Mouse (Mus musculus) telencephalon, adult 2 months (tissue): Measurements from ENCODE around the gene Tcp10c.
"Not testable (repeated sequence)": the region's sequence is repeated elsewhere in the genome, so short reads cannot be mapped to it uniquely, and the experiment has no call there.

Experiments used
- DNase-seq: peaks from one replicate; pipeline ENCODE4 v3.0.0-alpha.2; 2011; ENCODE audit warnings: low read depth, low spot score

Tcp10c gene

GRCm38 (mm10) chr17:13391020-13391419 lies 36.6 kb downstream of the Tcp10c start:
- not testable (repeated sequence) for DNase-seq

DNA sequence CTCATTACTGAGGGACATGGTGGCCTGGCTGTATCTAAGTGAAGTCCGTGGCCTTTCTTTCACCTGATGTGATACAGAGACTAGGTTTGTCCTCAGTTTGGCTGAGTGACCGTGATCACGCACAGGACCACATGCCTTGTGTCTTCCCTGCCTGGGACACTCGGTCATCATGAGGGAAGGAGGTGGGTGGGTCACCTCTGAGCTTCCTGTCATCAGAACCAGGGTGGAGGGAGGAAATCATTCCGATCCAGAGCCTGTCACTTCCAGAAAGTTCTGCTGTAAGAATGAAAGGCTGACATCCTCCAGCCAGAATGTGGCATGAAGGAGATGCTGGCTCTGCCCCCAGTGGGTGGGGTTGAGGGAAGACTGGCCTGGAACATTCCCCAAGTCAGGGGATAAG lies 45.6 kb downstream of the Tcp10c start:
- DNase-seq, result not testable (repeated sequence)

GRCm38 (mm10) chr17:13402118-13402517 lies 47.7 kb downstream of the Tcp10c start:
- DNase-seq, result not testable (repeated sequence)

DNA sequence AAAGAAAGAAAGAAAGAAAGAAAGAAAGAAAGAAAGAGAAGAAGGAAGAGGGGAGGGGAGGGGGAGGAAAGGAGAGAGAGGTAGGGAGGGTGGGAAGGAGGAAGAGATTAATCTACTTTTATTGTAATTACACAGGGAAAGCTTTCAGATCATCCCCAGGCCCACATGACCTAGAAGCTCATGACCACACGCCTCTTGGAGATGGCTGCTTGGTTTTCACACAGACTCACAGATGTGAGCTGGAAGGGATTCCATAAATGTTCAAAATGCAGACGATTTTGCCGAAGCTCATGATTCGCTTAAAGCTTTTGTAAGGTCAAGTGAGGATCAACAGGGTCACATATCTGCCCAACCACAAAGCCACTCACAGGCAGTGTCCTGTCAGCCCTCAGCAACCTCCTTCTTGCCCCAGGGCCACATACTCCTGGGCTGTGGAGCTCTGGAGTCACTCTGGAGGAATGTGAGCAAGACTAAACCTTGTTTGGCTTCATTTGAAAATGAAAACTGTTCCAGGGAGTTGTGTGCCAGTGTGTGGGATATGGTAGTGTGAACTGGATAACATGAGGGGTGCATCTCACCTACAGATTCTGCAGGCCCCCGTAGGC lies 49.3 kb downstream of the Tcp10c start:
- not testable (repeated sequence) for DNase-seq

DNA sequence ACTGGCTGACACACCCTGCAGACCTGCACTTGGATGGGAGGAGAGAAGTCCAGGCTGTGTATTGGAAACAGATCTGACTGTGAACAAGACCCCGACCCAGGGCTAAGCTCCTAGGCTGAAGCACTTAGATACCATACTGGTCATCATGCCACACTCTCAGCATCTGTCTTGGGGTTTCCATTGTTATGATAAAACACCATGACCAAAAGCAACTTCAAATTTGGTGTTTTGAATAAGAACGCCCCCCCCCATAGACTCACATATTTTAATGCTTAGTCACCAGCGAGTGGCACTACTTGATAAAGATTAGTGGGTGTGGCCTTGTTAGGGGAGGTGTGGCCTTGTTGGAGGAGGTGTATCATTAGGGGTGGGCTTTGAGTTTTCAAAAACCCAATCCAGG lies 51.7 kb downstream of the Tcp10c start:
- not testable (repeated sequence) for DNase-seq

DNA sequence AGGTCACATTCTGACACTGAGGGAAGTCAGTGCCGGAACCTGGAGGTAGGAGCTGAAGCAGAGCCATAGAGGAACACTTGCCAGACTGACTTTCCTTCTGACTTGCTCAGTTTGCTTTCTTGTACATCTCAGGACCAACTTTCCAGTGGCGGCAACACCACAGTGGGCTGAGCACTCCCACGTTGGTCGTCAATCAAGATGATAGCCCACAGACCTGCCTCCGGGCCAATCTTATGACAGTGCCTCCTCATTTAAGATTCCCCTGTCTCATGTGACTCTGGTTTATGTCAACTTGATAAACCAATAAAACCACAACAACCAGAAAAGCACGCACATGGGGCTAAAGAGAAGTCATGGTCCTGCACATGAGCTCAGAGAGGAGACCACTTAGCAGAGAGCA lies 52.3 kb downstream of the Tcp10c start:
- DNase-seq, result not testable (repeated sequence)

GRCm38 (mm10) chr17:13407621-13408256 lies 53.4 kb downstream of the Tcp10c start:
- not testable (repeated sequence) for DNase-seq

DNA sequence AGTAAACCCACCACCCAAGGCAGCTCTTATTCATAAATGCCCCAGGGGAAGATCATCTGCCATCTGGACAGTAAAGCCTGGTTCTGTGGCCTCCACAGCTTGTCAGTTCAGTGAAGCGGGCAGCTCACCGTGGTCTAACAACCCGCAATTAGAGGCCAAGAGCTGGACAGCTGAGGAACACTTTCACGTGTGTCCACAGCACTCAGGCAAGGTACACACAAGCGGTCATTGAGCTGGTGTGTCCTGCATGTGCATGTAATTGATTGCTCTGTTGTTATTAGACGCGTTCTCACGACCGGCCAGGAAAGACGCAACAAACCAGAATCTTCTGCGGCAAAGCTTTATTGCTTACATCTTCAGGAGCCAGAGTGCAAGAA lies 53.9 kb downstream of the Tcp10c start:
- not testable (repeated sequence) for DNase-seq

- DNase-seq, result not testable (repeated sequence)
These were observed 66.7 kb downstream of the Tcp10c start for GRCm38 (mm10) chr17:13421022-13421591.

DNA sequence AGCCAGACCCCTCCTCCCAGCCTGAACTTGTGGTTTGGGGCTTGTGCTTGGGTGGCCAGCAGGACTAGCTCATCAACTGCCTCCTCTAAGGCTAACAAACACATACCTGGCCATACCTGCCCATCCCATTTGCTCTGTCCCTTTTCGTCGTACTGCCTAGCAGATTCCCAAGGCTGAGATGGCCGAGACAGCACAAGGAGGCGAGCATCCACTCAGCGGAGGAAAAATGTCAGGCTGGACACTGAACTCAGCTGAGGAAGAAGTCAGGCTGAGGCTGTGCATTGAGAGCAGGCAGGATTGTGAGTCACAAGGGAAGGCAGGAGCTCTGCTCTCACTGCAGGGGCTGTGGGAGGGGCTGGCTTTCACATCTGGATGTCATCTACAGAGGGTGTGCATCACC lies 68.3 kb downstream of the Tcp10c start:
- not testable (repeated sequence) for DNase-seq

DNA sequence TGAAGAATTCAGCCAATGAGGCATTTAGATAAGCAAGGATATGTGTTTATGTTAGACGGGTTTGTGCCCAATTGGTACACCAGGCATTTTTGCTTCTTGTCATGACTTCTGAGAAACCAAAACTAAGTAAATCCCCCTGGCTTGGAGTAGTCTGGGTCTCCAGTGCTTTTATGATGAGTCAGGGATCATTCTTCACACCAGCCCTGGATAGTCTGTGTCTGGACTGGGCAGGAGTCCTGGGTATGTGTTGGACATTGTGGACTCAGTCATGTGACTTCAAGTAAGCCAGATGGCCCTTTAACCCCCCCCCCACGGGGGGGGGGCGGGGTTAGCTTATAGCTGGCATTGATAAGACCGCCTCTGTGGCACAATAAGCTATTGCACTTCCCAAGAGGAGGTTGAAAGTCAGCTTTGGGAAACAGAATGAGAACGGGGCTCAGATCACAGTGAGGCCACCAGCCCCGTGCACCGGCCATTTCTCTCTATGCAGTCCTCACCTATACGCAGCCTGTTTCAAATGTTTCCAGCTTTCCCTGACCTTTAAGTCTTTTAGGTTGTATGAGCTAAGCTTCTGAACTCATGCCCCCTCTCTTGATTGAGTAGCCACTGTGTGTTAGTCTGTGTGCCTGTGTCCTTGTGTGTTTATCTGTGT lies 69.1 kb downstream of the Tcp10c start:
- not testable (repeated sequence) for DNase-seq

GRCm38 (mm10) chr17:13424321-13424720 lies 69.9 kb downstream of the Tcp10c start:
- DNase-seq, result not testable (repeated sequence)

DNA sequence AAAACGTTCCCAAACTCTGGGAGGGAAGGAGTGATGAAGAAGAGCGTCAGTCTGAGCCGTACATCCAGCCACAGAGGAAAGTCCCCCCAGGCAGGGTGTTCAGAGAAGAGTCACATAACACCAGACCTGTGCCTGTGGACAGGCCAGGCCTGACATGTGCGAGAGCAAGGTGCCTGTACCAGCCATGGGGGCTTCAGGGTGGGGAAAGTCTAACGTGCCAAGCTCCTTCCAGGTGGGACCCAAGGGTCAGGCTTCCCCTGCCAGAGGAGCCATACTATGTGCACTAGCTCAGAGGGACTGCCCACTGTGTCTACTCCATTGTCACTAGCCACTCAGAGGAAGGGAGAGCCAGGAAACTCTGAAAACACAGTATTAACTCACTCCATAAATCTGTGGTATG lies 71.3 kb downstream of the Tcp10c start:
- not testable (repeated sequence) for DNase-seq

DNA sequence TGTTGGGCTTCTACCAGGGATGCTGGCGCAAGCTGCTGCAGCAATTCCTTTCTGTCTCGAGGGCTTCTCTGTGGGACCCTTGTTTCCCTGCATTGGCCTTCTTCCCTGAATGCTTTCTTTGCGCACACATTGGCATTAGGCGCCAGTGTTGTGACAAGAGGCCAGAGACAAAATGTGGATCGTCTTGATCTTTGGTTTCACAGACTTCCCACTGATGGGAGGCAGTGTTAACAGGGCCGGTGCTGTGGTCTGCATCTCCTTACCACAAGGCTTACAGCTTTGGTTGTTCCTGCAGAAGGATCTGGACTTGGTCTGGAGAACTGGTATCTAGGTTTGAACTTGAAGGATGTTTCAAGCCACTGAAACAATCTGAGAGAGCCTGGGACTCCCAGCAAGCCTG lies 72.1 kb downstream of the Tcp10c start:
- not testable (repeated sequence) for DNase-seq
